14 mouse cellular contexts compared by ENCODE assay signal in the genomic region with DNA sequence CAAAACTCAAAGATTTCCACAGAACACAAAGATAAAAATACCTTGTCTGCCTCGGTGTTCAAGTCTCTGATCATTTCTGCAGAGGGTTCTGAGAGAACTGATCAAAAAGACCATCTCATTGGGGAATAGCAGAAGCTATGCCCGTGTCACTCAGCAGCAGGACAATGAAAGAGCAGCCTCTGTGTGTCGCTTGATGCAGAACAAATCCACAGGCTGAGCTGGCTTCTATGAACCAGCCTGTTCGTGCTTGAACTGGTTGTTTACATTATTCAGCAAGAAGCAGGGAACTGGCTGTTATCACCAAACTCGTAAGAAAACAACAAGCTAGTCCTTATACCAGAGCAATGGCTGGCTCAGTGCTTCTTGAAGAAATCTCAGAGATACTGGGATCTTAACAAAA.
A peak's percentile ranks its signal among the peaks of the same experiment; 100 is the strongest.
DNase-seq lines count a peak whose midpoint lies in the region; ATAC-seq lines count a peak whose summit lies in the region.
"Had no signal": no experiment of that assay in that cellular context is flagged by ENCODE, and none has a peak within 500 bp of the region (broad histone marks: within the 10 kb centered on the region; RNA-seq: fewer than 3 reads in every experiment).

No protein-coding gene starts in this region.

- H3K9me3 ChIP-seq in forebrain, embryonic 12.5 days, result no peaks in the 10 kb centered on the region
- no peaks in the 10 kb centered on the region for H3K9me3 ChIP-seq in forebrain, embryonic 10.5 days
- no peaks in the 10 kb centered on the region for H3K9me3 ChIP-seq in midbrain, embryonic 10.5 days (replicated peaks)
- no peaks in the 10 kb centered on the region for H3K9me3 ChIP-seq in kidney, embryonic 14.5 days (ENCODE audit: control insufficient read depth, low read length)
- H3K9me3 ChIP-seq: neural tube, embryonic 13.5 days had no signal

- H3K4me1 ChIP-seq in forebrain, embryonic 12.5 days, result 0 out of 2 replicates have a peak, but pooled peaks cover 4% of the 10 kb centered on the region
- H3K4me1 ChIP-seq in forebrain, embryonic 10.5 days, result peaks cover 3% of the 10 kb centered on the region; the same call in 1 of the 2 replicates
- peaks cover 16% of the 10 kb centered on the region for H3K4me1 ChIP-seq in midbrain, embryonic 10.5 days
- no peaks in the 10 kb centered on the region for H3K4me1 ChIP-seq in kidney, embryonic 14.5 days (ENCODE audit: control insufficient read depth, insufficient read depth, low read length)

- H3K9ac ChIP-seq in forebrain, embryonic 12.5 days, result no peak overlapping the region
- H3K9ac ChIP-seq in kidney, embryonic 14.5 days (ENCODE audit: low read depth, low read length), result no peak overlapping the region
- H3K9ac ChIP-seq: neural tube, embryonic 13.5 days had no signal

- WGBS in forebrain, embryonic 12.5 days, result 8% methylated on average over 5 of the region's 5 CpGs
- 18% methylated on average over 5 of the region's 5 CpGs for WGBS in forebrain, embryonic 10.5 days
- WGBS in midbrain, embryonic 10.5 days, result 10% methylated on average over 5 of the region's 5 CpGs
- 35% methylated on average over 5 of the region's 5 CpGs for WGBS in kidney, embryonic 14.5 days

- no peak for DNase-seq in forebrain, embryonic 10.5 days (ENCODE audit: extremely low spot score, low spot score)
- DNase-seq in right cerebral cortex, adult 18-20 months, result peak; percentile 37
- no peak for DNase-seq in right cerebral cortex, adult 2 months (ENCODE audit: low spot score in 2 of 2)
- peak; percentile 34 for DNase-seq in midbrain, embryonic 10.5 days (ENCODE audit: low spot score)
- peak; percentile 58 for DNase-seq in telencephalon, adult 2 months (ENCODE audit: low read depth, low spot score)
- no peak for DNase-seq in cerebellum, adult 11-12 months
- DNase-seq: heart, postnatal 14 days had no signal

- H3K4me3 ChIP-seq in forebrain, embryonic 12.5 days (replicated peaks), result no peak overlapping the region
- no peak overlapping the region for H3K4me3 ChIP-seq in forebrain, embryonic 10.5 days
- H3K4me3 ChIP-seq in midbrain, embryonic 10.5 days, result no peak overlapping the region
- no peak overlapping the region for H3K4me3 ChIP-seq in kidney, embryonic 14.5 days (ENCODE audit: low read length)
- H3K4me3 ChIP-seq: neural tube, embryonic 13.5 days had no signal

- peak; percentile 69; the same call in 1 of the 2 replicates for ATAC-seq in forebrain, embryonic 12.5 days (ENCODE audit: low FRiP score)
- no peak for ATAC-seq in kidney, embryonic 14.5 days (ENCODE audit: low FRiP score, low TSS enrichment)
- ATAC-seq: intestine, embryonic 16.5 days; lung, postnatal 0 days had no signal

- no peak overlapping the region for H3K4me2 ChIP-seq in forebrain, embryonic 12.5 days
- H3K4me2 ChIP-seq in kidney, embryonic 14.5 days (replicated peaks; ENCODE audit: low read depth, low read length), result no peak overlapping the region
- H3K4me2 ChIP-seq: liver, embryonic 11.5 days; neural tube, embryonic 13.5 days had no signal

- no peaks in the 10 kb centered on the region for H3K27me3 ChIP-seq in forebrain, embryonic 12.5 days
- H3K27me3 ChIP-seq in forebrain, embryonic 10.5 days (ENCODE audit: poor library complexity, severe bottlenecking), result no peaks in the 10 kb centered on the region
- peaks cover 12% of the 10 kb centered on the region for H3K27me3 ChIP-seq in midbrain, embryonic 10.5 days (ENCODE audit: low read depth, poor library complexity, severe bottlenecking)
- H3K27me3 ChIP-seq in kidney, embryonic 14.5 days (ENCODE audit: control insufficient read depth, insufficient read depth, low read length), result no peaks in the 10 kb centered on the region
- H3K27me3 ChIP-seq: CH12.LX; neural tube, embryonic 13.5 days had no signal

- H3K27ac ChIP-seq in forebrain, embryonic 12.5 days, result no peak overlapping the region
- no peak overlapping the region for H3K27ac ChIP-seq in forebrain, embryonic 10.5 days
- H3K27ac ChIP-seq in midbrain, embryonic 10.5 days (replicated peaks), result no peak overlapping the region
- H3K27ac ChIP-seq in kidney, embryonic 14.5 days (ENCODE audit: low read depth, low read length), result no peak overlapping the region
- H3K27ac ChIP-seq: neural tube, embryonic 13.5 days had no signal

- H3K36me3 ChIP-seq in forebrain, embryonic 12.5 days (replicated peaks), result no peaks in the 10 kb centered on the region
- H3K36me3 ChIP-seq in forebrain, embryonic 10.5 days (replicated peaks), result no peaks in the 10 kb centered on the region
- H3K36me3 ChIP-seq in midbrain, embryonic 10.5 days, result no peaks in the 10 kb centered on the region
- H3K36me3 ChIP-seq in kidney, embryonic 14.5 days (ENCODE audit: control insufficient read depth, insufficient read depth, low read length), result no peaks in the 10 kb centered on the region
- H3K36me3 ChIP-seq: neural tube, embryonic 13.5 days had no signal

Comparison
In these comparisons a context has a peak if more than half of its experiments do, and no peak if none do; other contexts are left out.
1. DNase-seq: peak in right cerebral cortex, adult 18-20 months (single experiment), midbrain, embryonic 10.5 days (single experiment) and telencephalon, adult 2 months (single experiment); none in forebrain, embryonic 10.5 days (single experiment), right cerebral cortex, adult 2 months (0 of 2) and cerebellum, adult 11-12 months (single experiment).